Mouse (Mus musculus) olfactory bulb, adult 2 months (tissue): ENCODE results near the gene BC067074.

Experiments
- CTCF ChIP-seq: fragments of 200-500 bp; IDR thresholded peaks from 2 replicates; pipeline ENCODE4 v1.5.1; 2012; ENCODE audit warnings: low read depth, mild to moderate bottlenecking, low read length, moderate library complexity; ENCODE audit not compliant: insufficient read depth
- POLR2A ChIP-seq: fragments of 200-500 bp; IDR thresholded peaks from 2 replicates; pipeline ENCODE4 v1.6.1; 2012; ENCODE audit warnings: mild to moderate bottlenecking, low read depth, low read length, moderate library complexity; ENCODE audit not compliant: insufficient read depth

- TF ChIP-seq CTCF (no peak), POLR2A (no peak)
Observed at GRCm38 (mm10) chr13:113365976-113366375, 73.0 kb downstream of the BC067074 start.
